Mouse (Mus musculus) liver, embryonic 11.5 days (tissue): ENCODE measurements around the gene Arhgap9. TPM values are rescaled to one million over a fixed set of nuclear protein-coding genes. Genes with fewer than 3 reads are reported as not detected.

ENCODE experiments used
- polyA plus RNA-seq: library from polyadenylated mRNA; unstranded; fragments of >200 nt; fragmentation: Nextera tagmentation; extraction: Ambion mirVana; gene quantifications from 2 replicates; pipeline ENCODE4 v1.2.1, GENCODE M21; 2014

Gene Arhgap9
- polyA plus RNA-seq, 1 experiment from 2014 or later, result 22.0 TPM

Other genes starting within 250 kb of the Arhgap9 start
- 2.2 and 2.3 TPM in 2 replicates for gene Agap2, start 246.7 kb upstream of the Arhgap9 start, polyA plus RNA-seq
- gene Os9, start 200.8 kb upstream of the Arhgap9 start, polyA plus RNA-seq, result 51.2 and 54.7 TPM in 2 replicates
- 21.6 and 26.3 TPM in 2 replicates for gene B4galnt1, start 156.7 kb upstream of the Arhgap9 start, polyA plus RNA-seq
- 3.6 and 5.2 TPM in 2 replicates for gene Slc26a10, start 141.3 kb upstream of the Arhgap9 start, polyA plus RNA-seq
- 28.3 and 30.2 TPM in 2 replicates for gene Arhgef25, start 131.9 kb upstream of the Arhgap9 start, polyA plus RNA-seq
- 64.0 and 70.8 TPM in 2 replicates for gene Dtx3, start 126.2 kb upstream of the Arhgap9 start, polyA plus RNA-seq
- gene Pip4k2c, start 110.4 kb upstream of the Arhgap9 start, polyA plus RNA-seq, result 43.1 and 43.4 TPM in 2 replicates
- gene Kif5a, start 58.6 kb upstream of the Arhgap9 start, polyA plus RNA-seq, result 1.3 and 1.4 TPM in 2 replicates
- 135 TPM in 2 replicates for gene Dctn2, start 55.6 kb upstream of the Arhgap9 start, polyA plus RNA-seq
- 14.2 and 19.0 TPM in 2 replicates for gene Mbd6, start 32.9 kb upstream of the Arhgap9 start, polyA plus RNA-seq
- 249 and 257 TPM in 2 replicates for gene Mars, start 10.2 kb upstream of the Arhgap9 start, polyA plus RNA-seq
- 2.1 and 2.2 TPM in 2 replicates for gene Gli1, start 20.0 kb downstream of the Arhgap9 start, polyA plus RNA-seq
- gene Inhbe, start 32.4 kb downstream of the Arhgap9 start, polyA plus RNA-seq, result 0.04 and 0.09 TPM in 2 replicates
- 1.1 and 1.4 TPM in 2 replicates for gene Inhbc, start 48.5 kb downstream of the Arhgap9 start, polyA plus RNA-seq
- gene R3hdm2, start 58.4 kb downstream of the Arhgap9 start, polyA plus RNA-seq, result 25.4 and 33.8 TPM in 2 replicates
- 0.32 and 0.39 TPM in 2 replicates for gene Stac3, start 179.7 kb downstream of the Arhgap9 start, polyA plus RNA-seq
- gene Ndufa4l2, start 193.0 kb downstream of the Arhgap9 start, polyA plus RNA-seq, result 34.2 TPM in 2 replicates
- 261 and 286 TPM in 2 replicates for gene Shmt2, start 200.5 kb downstream of the Arhgap9 start, polyA plus RNA-seq
- gene Nxph4, start 212.6 kb downstream of the Arhgap9 start, polyA plus RNA-seq, result 0.56 TPM in 1 of 2 replicates, not detected in the other